In genomic region chr16:5168038-5168437, GRCm38 (mm10) we compare ENCODE assay signal across 20 mouse cellular contexts. TPM values are rescaled to one million over a fixed set of nuclear protein-coding genes. Genes with fewer than 3 reads are reported as not detected.
DNase-seq lines count a peak whose midpoint lies in the region; TF ChIP-seq lines count a peak whose summit lies in the region.
"Had no signal": no experiment of that assay in that cellular context is flagged by ENCODE, and none has a peak within 500 bp of the region (broad histone marks: within the 10 kb centered on the region; RNA-seq: fewer than 3 reads in every experiment).

No protein-coding gene starts in this region.

- TF ChIP-seq POLR2A in heart, adult 2 months (IDR thresholded peaks at IDR 0.05; ENCODE audit: insufficient read depth, low read depth, low read length), result no peak

- no peaks in the 10 kb centered on the region for H3K27me3 ChIP-seq in heart, adult 2 months (ENCODE audit: control insufficient read depth, insufficient read depth, low read length)
- H3K27me3 ChIP-seq: embryonic facial prominence, embryonic 12.5 days; forebrain, embryonic 13.5 days; forebrain, embryonic 15.5 days had no signal

- peak; percentile 57 for DNase-seq in adrenal gland, adult 2 months
- no peak for DNase-seq in adrenal gland, postnatal 10 days
- DNase-seq in adrenal gland, postnatal 14 days, result peak; percentile 19
- DNase-seq in adrenal gland, postnatal 4 days (ENCODE audit: low spot score in 2 of 2), result no peak
- DNase-seq in heart, adult 2 months, result no peak
- no peak for DNase-seq in heart, postnatal 36 days
- DNase-seq: B cell, adult 2 months; cerebellum, adult 11-12 months; cerebellum, adult 2 months; cerebellum, adult 9-10 months; forebrain, postnatal 0 days had no signal

- H3K36me3 ChIP-seq in heart, adult 2 months (ENCODE audit: control insufficient read depth, insufficient read depth, low read length), result no peaks in the 10 kb centered on the region
- H3K36me3 ChIP-seq: embryonic facial prominence, embryonic 10.5 days; embryonic facial prominence, embryonic 12.5 days; forebrain, embryonic 15.5 days; G1E had no signal

- peak overlapping the region; percentile 76 for H3K27ac ChIP-seq in heart, adult 2 months
- H3K27ac ChIP-seq: embryonic facial prominence, embryonic 10.5 days; embryonic facial prominence, embryonic 12.5 days; forebrain, embryonic 13.5 days; forebrain, embryonic 15.5 days had no signal

- H3K4me3 ChIP-seq in heart, adult 2 months, result no peak overlapping the region
- H3K4me3 ChIP-seq: embryonic facial prominence, embryonic 10.5 days; embryonic facial prominence, embryonic 12.5 days; forebrain, embryonic 13.5 days; forebrain, embryonic 15.5 days had no signal

- TF ChIP-seq EP300 in heart, adult 2 months (IDR thresholded peaks at IDR 0.05; ENCODE audit: insufficient read depth, low read depth, low read length), result no peak

- peaks cover 10% of the 10 kb centered on the region for H3K4me1 ChIP-seq in heart, adult 2 months (ENCODE audit: control insufficient read depth, insufficient read depth, low read length)
- H3K4me1 ChIP-seq: embryonic facial prominence, embryonic 10.5 days; embryonic facial prominence, embryonic 12.5 days; forebrain, embryonic 13.5 days; forebrain, embryonic 15.5 days had no signal

- H3K9ac ChIP-seq in heart, adult 2 months (ENCODE audit: low read depth, low read length), result no peak overlapping the region
- H3K9ac ChIP-seq: embryonic facial prominence, embryonic 12.5 days; forebrain, embryonic 13.5 days; forebrain, embryonic 15.5 days; forebrain, postnatal 0 days had no signal

- H3K79me2 ChIP-seq in heart, adult 2 months (replicated peaks; ENCODE audit: control insufficient read depth, insufficient read depth, low read length), result no peaks in the 10 kb centered on the region

- intact Hi-C loops in heart, adult 2 months (cut with DNase I), result no loop called here
- intact Hi-C loops in heart, postnatal 36 days (cut with DNase I), result no loop called here

- TF ChIP-seq CTCF in heart, adult 2 months (IDR thresholded peaks at IDR 0.05), result no peak

- 86% methylated on average over 2 of the region's 2 CpGs for WGBS in heart, adult 2 months

RNA-seq across cellular contexts. Expression of gene Sec14l5, which starts 21.1 kb away (rescaled TPM):
- total RNA-seq in adrenal gland, adult 2 months (2021), result under 1 TPM in 1 of 2 experiments, not detected in 1; 0.07 TPM
- 0.13 and 0.15 TPM in 2 replicates for polyA plus RNA-seq in adrenal gland, adult 2 months (2012; rRNA removed)
- under 1 TPM; 0.39 to 0.76 TPM for total RNA-seq in adrenal gland, postnatal 10 days (2021)
- total RNA-seq in adrenal gland, postnatal 14 days (2021), result 0.07 and 0.19 TPM in 2 replicates
- under 1 TPM; 0.34 to 0.40 TPM for total RNA-seq in adrenal gland, postnatal 4 days (2021)
- total RNA-seq in heart, adult 2 months (2021), result under 1 TPM; 0.73 to 0.78 TPM
- polyA plus RNA-seq in heart, adult 2 months (2012; rRNA removed), result 2.1 and 4.3 TPM in 2 replicates
- under 1 TPM; 0.51 to 0.78 TPM for total RNA-seq in heart, postnatal 36 days (2021)
- polyA plus RNA-seq: activated CD4-positive, CD25-positive, alpha-beta regulatory T cell, adult 4 months; CD4-positive, CD25-positive, alpha-beta regulatory T cell, adult 4 months; G1E; Patski had no signal

RNA-seq across cellular contexts. Expression of gene Nagpa, which starts 35.8 kb away (rescaled TPM):
- total RNA-seq in adrenal gland, adult 2 months (2021), result 10 to 100 TPM; 26.0 to 28.7 TPM
- 64.5 and 69.5 TPM in 2 replicates for polyA plus RNA-seq in adrenal gland, adult 2 months (2012; rRNA removed)
- total RNA-seq in adrenal gland, postnatal 10 days (2021), result 10 to 100 TPM; 19.3 to 20.2 TPM
- total RNA-seq in adrenal gland, postnatal 14 days (2021), result 15.9 and 23.3 TPM in 2 replicates
- 10 to 100 TPM; 23.0 to 25.2 TPM for total RNA-seq in adrenal gland, postnatal 4 days (2021)
- total RNA-seq in heart, adult 2 months (2021), result 10 to 100 TPM; 11.3 to 15.7 TPM
- polyA plus RNA-seq in heart, adult 2 months (2012; rRNA removed), result 22.7 and 24.2 TPM in 2 replicates
- total RNA-seq in heart, postnatal 36 days (2021), result 10 to 100 TPM; 13.4 to 14.5 TPM

RNA-seq across cellular contexts. Expression of gene Ppl, which starts 35.8 kb away (rescaled TPM):
- total RNA-seq in adrenal gland, adult 2 months (2021), result 1 to 10 TPM; 2.0 to 6.5 TPM
- polyA plus RNA-seq in adrenal gland, adult 2 months (2012; rRNA removed), result 0.59 and 0.66 TPM in 2 replicates
- 1 to 10 TPM; 2.0 to 2.3 TPM for total RNA-seq in adrenal gland, postnatal 10 days (2021)
- total RNA-seq in adrenal gland, postnatal 14 days (2021), result 2.7 TPM in 2 replicates
- total RNA-seq in adrenal gland, postnatal 4 days (2021), result 1 to 10 TPM; 1.9 to 2.9 TPM
- 1 to 10 TPM; 4.5 to 9.4 TPM for total RNA-seq in heart, adult 2 months (2021)
- 2.0 and 2.5 TPM in 2 replicates for polyA plus RNA-seq in heart, adult 2 months (2012; rRNA removed)
- total RNA-seq in heart, postnatal 36 days (2021), result 1 to 10 TPM; 4.9 to 6.7 TPM
- polyA plus RNA-seq: G1E had no signal

RNA-seq across cellular contexts. Expression of gene AU021092, which starts 54.1 kb away (rescaled TPM):
- 10 to 100 TPM; 20.4 to 25.4 TPM for total RNA-seq in adrenal gland, adult 2 months (2021)
- 24.0 and 26.0 TPM in 2 replicates for polyA plus RNA-seq in adrenal gland, adult 2 months (2012; rRNA removed)
- 10 to 100 TPM; 13.5 to 14.8 TPM for total RNA-seq in adrenal gland, postnatal 10 days (2021)
- 18.3 and 20.2 TPM in 2 replicates for total RNA-seq in adrenal gland, postnatal 14 days (2021)
- 10 to 100 TPM; 17.6 to 23.8 TPM for total RNA-seq in adrenal gland, postnatal 4 days (2021)
- 10 to 100 TPM; 17.4 to 19.9 TPM for total RNA-seq in heart, adult 2 months (2021)
- 12.1 and 12.5 TPM in 2 replicates for polyA plus RNA-seq in heart, adult 2 months (2012; rRNA removed)
- total RNA-seq in heart, postnatal 36 days (2021), result 10 to 100 TPM; 22.9 to 23.6 TPM
- total RNA-seq: CH12.LX, G1E had no signal
- polyA plus RNA-seq: activated CD4-positive, CD25-positive, alpha-beta regulatory T cell, adult 4 months; CD4-positive, CD25-positive, alpha-beta regulatory T cell, adult 4 months; G1E had no signal

Comparison
In these comparisons a context has a peak if more than half of its experiments do, and no peak if none do; other contexts are left out.
1. DNase-seq: peak in adrenal gland, adult 2 months (single experiment) and adrenal gland, postnatal 14 days (single experiment); none in adrenal gland, postnatal 10 days (single experiment), adrenal gland, postnatal 4 days (0 of 2), heart, adult 2 months (0 of 2) and heart, postnatal 36 days (0 of 2).